Comparison of ENCODE assay signal across 13 mouse cellular contexts in genomic region chr2:155802761-155803160, GRCm38 (mm10). TPM values are rescaled to one million over a fixed set of nuclear protein-coding genes. Genes with fewer than 3 reads are reported as not detected.
DNase-seq lines count a peak whose midpoint lies in the region; ATAC-seq and TF ChIP-seq lines count a peak whose summit lies in the region.
"Had no signal": no experiment of that assay in that cellular context is flagged by ENCODE, and none has a peak within 500 bp of the region (broad histone marks: within the 10 kb centered on the region; RNA-seq: fewer than 3 reads in every experiment).

No protein-coding gene starts in this region.

- intact Hi-C loops in heart, postnatal 25 days (cut with DNase I) = no loop called here

- H3K9me3 ChIP-seq in heart, postnatal 0 days (replicated peaks; ENCODE audit: control insufficient read depth, low read length) = no peaks in the 10 kb centered on the region
- H3K9me3 ChIP-seq in limb, embryonic 10.5 days (replicated peaks) = no peaks in the 10 kb centered on the region
- H3K9me3 ChIP-seq: embryonic facial prominence, embryonic 12.5 days; megakaryocyte, embryonic 14.5 days had no signal

- H3K4me2 ChIP-seq in heart, postnatal 0 days (ENCODE audit: low read depth, low read length) = no peak overlapping the region
- H3K4me2 ChIP-seq: embryonic facial prominence, embryonic 12.5 days had no signal

- no peak overlapping the region for H3K4me3 ChIP-seq in heart, postnatal 0 days (ENCODE audit: low read depth, low read length)
- H3K4me3 ChIP-seq in testis, adult 2 months (ENCODE audit: control insufficient read depth, low read depth, low read length) = no peak overlapping the region
- no peak overlapping the region for H3K4me3 ChIP-seq in limb, embryonic 10.5 days
- H3K4me3 ChIP-seq: embryonic facial prominence, embryonic 12.5 days; megakaryocyte, embryonic 14.5 days had no signal

- no peak for ATAC-seq in heart, postnatal 0 days (ENCODE audit: insufficient read depth, low read depth)
- ATAC-seq: activated CD4-positive, CD25-positive, alpha-beta regulatory T cell, adult 4 months had no signal

- 52% methylated on average over 3 of the region's 3 CpGs for WGBS in heart, postnatal 0 days
- WGBS in limb, embryonic 10.5 days = 59% methylated on average over 3 of the region's 3 CpGs

- no peaks in the 10 kb centered on the region for H3K27me3 ChIP-seq in heart, postnatal 0 days (ENCODE audit: control insufficient read depth, insufficient read depth, low read length)
- no peaks in the 10 kb centered on the region for H3K27me3 ChIP-seq in testis, adult 2 months (ENCODE audit: control insufficient read depth, insufficient read depth, low read length)
- no peaks in the 10 kb centered on the region for H3K27me3 ChIP-seq in limb, embryonic 10.5 days (ENCODE audit: low read depth, poor library complexity, severe bottlenecking)

- TF ChIP-seq POLR2A in testis, adult 2 months (IDR thresholded peaks at IDR 0.05; ENCODE audit: control insufficient read depth, low read depth, low read length) = no peak
- no peak for TF ChIP-seq POLR2A in brain, embryonic 14.5 days (IDR thresholded peaks at IDR 0.05; ENCODE audit: borderline replicate concordance, extremely low read depth, insufficient read depth, insufficient read length, poor library complexity, severe bottlenecking)

- H3K36me3 ChIP-seq in heart, postnatal 0 days (replicated peaks; ENCODE audit: control insufficient read depth, insufficient read depth, low read length) = no peaks in the 10 kb centered on the region
- H3K36me3 ChIP-seq in testis, adult 2 months (ENCODE audit: control insufficient read depth, insufficient read depth, low read length) = no peaks in the 10 kb centered on the region
- no peaks in the 10 kb centered on the region for H3K36me3 ChIP-seq in limb, embryonic 10.5 days
- H3K36me3 ChIP-seq: embryonic facial prominence, embryonic 12.5 days had no signal

- TF ChIP-seq CTCF in heart, postnatal 0 days (IDR thresholded peaks at IDR 0.05; ENCODE audit: low read depth) = 0 out of 2 replicates have a peak, but pooled peaks have one; percentile 8
- peak; percentile 47; the same call in 1 of the 2 replicates for TF ChIP-seq CTCF in testis, adult 2 months (IDR thresholded peaks at IDR 0.05; ENCODE audit: control insufficient read depth, insufficient read depth, insufficient replicate concordance, low read depth, low read length)
- TF ChIP-seq CTCF in brain, embryonic 14.5 days (IDR thresholded peaks at IDR 0.05; ENCODE audit: borderline replicate concordance, extremely low read depth, insufficient read depth, insufficient read length) = peak; percentile 49; the same call in 1 of the 2 replicates

- no peaks in the 10 kb centered on the region for H3K4me1 ChIP-seq in heart, postnatal 0 days (ENCODE audit: control insufficient read depth, insufficient read depth)
- H3K4me1 ChIP-seq in testis, adult 2 months (ENCODE audit: control insufficient read depth, insufficient read depth, low read length) = no peaks in the 10 kb centered on the region; the same call in 1 of the 2 replicates
- peaks cover 9% of the 10 kb centered on the region; the same call in 1 of the 2 replicates for H3K4me1 ChIP-seq in limb, embryonic 10.5 days
- H3K4me1 ChIP-seq: embryonic facial prominence, embryonic 12.5 days; megakaryocyte, embryonic 14.5 days had no signal

- TF ChIP-seq EP300 in heart, postnatal 0 days (IDR thresholded peaks at IDR 0.05; ENCODE audit: low read depth) = no peak

- no peak for DNase-seq in heart, postnatal 0 days (ENCODE audit: low spot score)
- DNase-seq in heart, postnatal 25 days (ENCODE audit: low spot score) = no peak
- DNase-seq in testis, postnatal 10 days (ENCODE audit: low spot score) = no peak
- no peak for DNase-seq in brain, embryonic 14.5 days (ENCODE audit: low read depth)
- DNase-seq in thymus, postnatal 25 days = peak; percentile 25
- DNase-seq in urinary bladder, postnatal 10 days (ENCODE audit: low spot score) = no peak
- no peak for DNase-seq in limb, embryonic 10.5 days (ENCODE audit: low spot score)
- DNase-seq: gastrocnemius, postnatal 14 days; layer of hippocampus, postnatal 36 days had no signal

- no peak overlapping the region for H3K27ac ChIP-seq in heart, postnatal 0 days (ENCODE audit: low read depth)
- H3K27ac ChIP-seq in testis, adult 2 months (ENCODE audit: control insufficient read depth, insufficient read depth, low read depth, low read length) = no peak overlapping the region
- H3K27ac ChIP-seq in limb, embryonic 10.5 days = no peak overlapping the region
- H3K27ac ChIP-seq: embryonic facial prominence, embryonic 12.5 days had no signal

- no peak overlapping the region for H3K9ac ChIP-seq in heart, postnatal 0 days (replicated peaks; ENCODE audit: low read depth, low read length)
- H3K9ac ChIP-seq: embryonic facial prominence, embryonic 12.5 days had no signal

RNA-seq across cellular contexts. Expression of gene BC029722, which starts 16.5 kb away (rescaled TPM):
- total RNA-seq in heart, postnatal 0 days (2014; rRNA removed; ENCODE audit: low replicate concordance) = 14.1 and 14.7 TPM in 2 replicates
- 20.9 and 21.4 TPM in 2 replicates for polyA plus RNA-seq in heart, postnatal 0 days (2015; fragmentation: Nextera tagmentation; extraction: Ambion mirVana)
- 10 to 100 TPM; 24.8 to 25.7 TPM for total RNA-seq in heart, postnatal 25 days (2021)
- 24.4 and 29.9 TPM in 2 replicates for polyA plus RNA-seq in testis, adult 2 months (2012; rRNA removed)
- 21.5 and 26.5 TPM in 2 replicates for polyA plus RNA-seq in brain, embryonic 14.5 days (2012; rRNA removed)
- 8.0 and 8.2 TPM in 2 replicates for polyA plus RNA-seq in limb, embryonic 10.5 days (2016; fragmentation: Nextera tagmentation; extraction: Ambion mirVana)

RNA-seq across cellular contexts. Expression of gene Eif6, which starts 24.0 kb away (rescaled TPM):
- 96.9 and 101 TPM in 2 replicates for total RNA-seq in heart, postnatal 0 days (2014; rRNA removed; ENCODE audit: low replicate concordance)
- 96.6 and 102 TPM in 2 replicates for polyA plus RNA-seq in heart, postnatal 0 days (2015; fragmentation: Nextera tagmentation; extraction: Ambion mirVana)
- total RNA-seq in heart, postnatal 25 days (2021) = 10 to 100 TPM; 51.1 to 52.0 TPM
- polyA plus RNA-seq in testis, adult 2 months (2012; rRNA removed) = 41.2 and 44.7 TPM in 2 replicates
- 88.8 and 100.0 TPM in 2 replicates for polyA plus RNA-seq in brain, embryonic 14.5 days (2012; rRNA removed)
- polyA plus RNA-seq in limb, embryonic 10.5 days (2016; fragmentation: Nextera tagmentation; extraction: Ambion mirVana) = 250 and 301 TPM in 2 replicates

RNA-seq across cellular contexts. Expression of gene Mmp24, which starts 27.6 kb away (rescaled TPM):
- total RNA-seq in heart, postnatal 0 days (2014; rRNA removed; ENCODE audit: low replicate concordance) = 0.04 and 0.38 TPM in 2 replicates
- polyA plus RNA-seq in heart, postnatal 0 days (2015; fragmentation: Nextera tagmentation; extraction: Ambion mirVana) = 0.03 and 0.04 TPM in 2 replicates
- total RNA-seq in heart, postnatal 25 days (2021) = under 1 TPM in 1 of 2 experiments, not detected in 1; 0.08 TPM
- polyA plus RNA-seq in testis, adult 2 months (2012; rRNA removed) = 1.6 and 2.1 TPM in 2 replicates
- 65.2 and 81.3 TPM in 2 replicates for polyA plus RNA-seq in brain, embryonic 14.5 days (2012; rRNA removed)
- polyA plus RNA-seq in limb, embryonic 10.5 days (2016; fragmentation: Nextera tagmentation; extraction: Ambion mirVana) = 0.05 TPM in 1 of 2 replicates, not detected in the other

RNA-seq across cellular contexts. Expression of gene Fam83c, which starts 31.9 kb away (rescaled TPM):
- total RNA-seq in heart, postnatal 0 days (2014; rRNA removed; ENCODE audit: low replicate concordance) = not detected in 2 replicates
- polyA plus RNA-seq in heart, postnatal 0 days (2015; fragmentation: Nextera tagmentation; extraction: Ambion mirVana) = 0.04 TPM in 2 replicates
- total RNA-seq in heart, postnatal 25 days (2021) = not detected
- not detected in 2 replicates for polyA plus RNA-seq in testis, adult 2 months (2012; rRNA removed)
- 0.04 TPM in 2 replicates for polyA plus RNA-seq in brain, embryonic 14.5 days (2012; rRNA removed)
- polyA plus RNA-seq in limb, embryonic 10.5 days (2016; fragmentation: Nextera tagmentation; extraction: Ambion mirVana) = 0.31 and 0.39 TPM in 2 replicates
- total RNA-seq: gastrocnemius, postnatal 14 days; layer of hippocampus, postnatal 36 days had no signal
- polyA plus RNA-seq: activated CD4-positive, CD25-positive, alpha-beta regulatory T cell, adult 4 months had no signal

RNA-seq across cellular contexts. Expression of gene Procr, which starts 51.8 kb away (rescaled TPM):
- 3.4 and 9.3 TPM in 2 replicates for total RNA-seq in heart, postnatal 0 days (2014; rRNA removed; ENCODE audit: low replicate concordance)
- 4.0 and 4.7 TPM in 2 replicates for polyA plus RNA-seq in heart, postnatal 0 days (2015; fragmentation: Nextera tagmentation; extraction: Ambion mirVana)
- 1 to 10 TPM; 3.5 to 4.7 TPM for total RNA-seq in heart, postnatal 25 days (2021)
- polyA plus RNA-seq in testis, adult 2 months (2012; rRNA removed) = 0.22 and 0.30 TPM in 2 replicates
- polyA plus RNA-seq in brain, embryonic 14.5 days (2012; rRNA removed) = 2.4 and 3.1 TPM in 2 replicates
- polyA plus RNA-seq in limb, embryonic 10.5 days (2016; fragmentation: Nextera tagmentation; extraction: Ambion mirVana) = 0.87 and 1.9 TPM in 2 replicates
- polyA plus RNA-seq: activated CD4-positive, CD25-positive, alpha-beta regulatory T cell, adult 4 months had no signal

Comparison
In these comparisons a context has a peak if more than half of its experiments do, and no peak if none do; other contexts are left out.
1. RNA of gene Mmp24, which starts 27.6 kb away (polyA plus RNA-seq): 65.2 to 81.3 TPM in brain, embryonic 14.5 days; 1.6 to 2.1 TPM in testis, adult 2 months, 0.05 TPM in limb, embryonic 10.5 days and 0.03 to 0.04 TPM in heart, postnatal 0 days; every median in the first group is over 10 times any median in the second.
2. Peak in every context shown above with its lines, with median percentiles within 50 percentile points of each other: CTCF ChIP-seq.